Mouse (Mus musculus): ENCODE measurements at regions not wholly inside any gene's neighbourhood (a gene's known extent, or its start where the extent isn't known, plus 50 kb on each side); places are given as distances from the start of the nearest gene placed in this dataset.

- Histone ChIP-seq H3K9me3 (no peaks in the 10 kb centered on the region), H3K4me3 (no peak overlapping the region), H3K36me3 (replicated peaks) (no peaks in the 10 kb centered on the region), H3K27me3 (ENCODE audit: poor library complexity, severe bottlenecking) (0 out of 2 replicates have a peak, but pooled peaks cover under 1% of the 10 kb centered on the region), H3K27ac (no peak overlapping the region), H3K4me1 (no peaks in the 10 kb centered on the region)
- 90% methylated on average over 14 of the region's 14 CpGs for WGBS
- DNase-seq (ENCODE audit: extremely low spot score, low spot score): no peak
Measured at GRCm38 (mm10) chr6:100396311-100397200, 109.3 kb upstream of the Rybp start.

GRCm38 (mm10) chr6:100390258-100390910 is 103.1 kb upstream of the Rybp start:
- H3K4me1 ChIP-seq: peaks cover 6% of the 10 kb centered on the region
- H3K4me3 ChIP-seq: no peak overlapping the region
- H3K9me3 ChIP-seq: no peaks in the 10 kb centered on the region
- H3K36me3 ChIP-seq (replicated peaks): no peaks in the 10 kb centered on the region
- 85% methylated on average over 7 of the region's 7 CpGs for WGBS
- no peak overlapping the region for H3K27ac ChIP-seq
- H3K27me3 ChIP-seq (ENCODE audit: poor library complexity, severe bottlenecking): peaks cover 20% of the 10 kb centered on the region
- no peak for DNase-seq (ENCODE audit: extremely low spot score, low spot score)

GRCm38 (mm10) chr6:100387042-100387441 is 99.8 kb upstream of the Rybp start:
- DNase-seq (ENCODE audit: extremely low spot score, low spot score): no peak
- H3K9me3 ChIP-seq: no peaks in the 10 kb centered on the region
- H3K4me3 ChIP-seq: no peak overlapping the region
- no peak overlapping the region for H3K27ac ChIP-seq
- peaks cover 44% of the 10 kb centered on the region for H3K27me3 ChIP-seq (ENCODE audit: poor library complexity, severe bottlenecking)
- no peaks in the 10 kb centered on the region for H3K36me3 ChIP-seq (replicated peaks)
- WGBS: 38% methylated on average over 5 of the region's 5 CpGs
- H3K4me1 ChIP-seq: peaks cover 6% of the 10 kb centered on the region

- 74% methylated on average over 8 of the region's 8 CpGs for WGBS
- Histone ChIP-seq H3K4me1 (peaks cover 11% of the 10 kb centered on the region), H3K4me3 (no peak overlapping the region), H3K9me3 (no peaks in the 10 kb centered on the region), H3K27me3 (ENCODE audit: poor library complexity, severe bottlenecking) (peaks cover 58% of the 10 kb centered on the region), H3K36me3 (replicated peaks) (no peaks in the 10 kb centered on the region), H3K27ac (no peak overlapping the region)
- no peak for DNase-seq (ENCODE audit: extremely low spot score, low spot score)
Measured at GRCm38 (mm10) chr6:100385640-100386039, 98.4 kb upstream of the Rybp start.

GRCm38 (mm10) chr6:100381046-100381445 is 93.8 kb upstream of the Rybp start:
- Histone ChIP-seq H3K4me1 (peaks cover 38% of the 10 kb centered on the region), H3K4me3 (no peak overlapping the region), H3K27ac (no peak overlapping the region), H3K9me3 (no peaks in the 10 kb centered on the region), H3K27me3 (ENCODE audit: poor library complexity, severe bottlenecking) (peaks cover 83% of the 10 kb centered on the region), H3K36me3 (replicated peaks) (no peaks in the 10 kb centered on the region)
- no peak for DNase-seq (ENCODE audit: extremely low spot score, low spot score)
- WGBS: 86% methylated on average over 5 of the region's 5 CpGs

- WGBS: 44% methylated on average over 6 of the region's 6 CpGs
- no peak overlapping the region for H3K27ac ChIP-seq
- no peaks in the 10 kb centered on the region for H3K9me3 ChIP-seq
- peaks cover 83% of the 10 kb centered on the region for H3K27me3 ChIP-seq (ENCODE audit: poor library complexity, severe bottlenecking)
- H3K4me3 ChIP-seq: no peak overlapping the region
- H3K4me1 ChIP-seq: peaks cover 41% of the 10 kb centered on the region
- no peak for DNase-seq (ENCODE audit: extremely low spot score, low spot score)
- H3K36me3 ChIP-seq (replicated peaks): no peaks in the 10 kb centered on the region
Measured at GRCm38 (mm10) chr6:100380536-100380935, 93.3 kb upstream of the Rybp start.

GRCm38 (mm10) chr6:100379792-100380191 is 92.5 kb upstream of the Rybp start:
- H3K9me3 ChIP-seq: 0 out of 2 replicates have a peak, but pooled peaks cover under 1% of the 10 kb centered on the region
- no peak overlapping the region for H3K4me3 ChIP-seq
- DNase-seq (ENCODE audit: extremely low spot score, low spot score): no peak
- H3K4me1 ChIP-seq: peaks cover 41% of the 10 kb centered on the region
- no peaks in the 10 kb centered on the region for H3K36me3 ChIP-seq (replicated peaks)
- H3K27ac ChIP-seq: no peak overlapping the region
- 63% methylated on average over 4 of the region's 4 CpGs for WGBS
- peaks cover 82% of the 10 kb centered on the region for H3K27me3 ChIP-seq (ENCODE audit: poor library complexity, severe bottlenecking)

- no peak for DNase-seq (ENCODE audit: extremely low spot score, low spot score)
- Histone ChIP-seq H3K4me3 (no peak overlapping the region), H3K4me1 (peaks cover 41% of the 10 kb centered on the region), H3K9me3 (0 out of 2 replicates have a peak, but pooled peaks cover 4% of the 10 kb centered on the region), H3K36me3 (replicated peaks) (no peaks in the 10 kb centered on the region), H3K27me3 (ENCODE audit: poor library complexity, severe bottlenecking) (peaks cover 75% of the 10 kb centered on the region), H3K27ac (no peak overlapping the region)
- 65% methylated on average over 4 of the region's 4 CpGs for WGBS
Measured at GRCm38 (mm10) chr6:100378533-100378874, 91.2 kb upstream of the Rybp start.

GRCm38 (mm10) chr6:100377828-100378532 is 90.7 kb upstream of the Rybp start:
- Histone ChIP-seq H3K27ac (no peak overlapping the region), H3K9me3 (0 out of 2 replicates have a peak, but pooled peaks cover 4% of the 10 kb centered on the region), H3K36me3 (replicated peaks) (no peaks in the 10 kb centered on the region), H3K4me3 (no peak overlapping the region), H3K27me3 (ENCODE audit: poor library complexity, severe bottlenecking) (peaks cover 73% of the 10 kb centered on the region), H3K4me1 (peaks cover 41% of the 10 kb centered on the region)
- no peak for DNase-seq (ENCODE audit: extremely low spot score, low spot score)
- 55% methylated on average over 6 of the region's 6 CpGs for WGBS

- Histone ChIP-seq H3K9me3 (0 out of 2 replicates have a peak, but pooled peaks cover 4% of the 10 kb centered on the region), H3K4me1 (peaks cover 41% of the 10 kb centered on the region), H3K36me3 (replicated peaks) (no peaks in the 10 kb centered on the region), H3K27ac (no peak overlapping the region), H3K4me3 (no peak overlapping the region), H3K27me3 (ENCODE audit: poor library complexity, severe bottlenecking) (peaks cover 72% of the 10 kb centered on the region)
- DNase-seq (ENCODE audit: extremely low spot score, low spot score): no peak
- 29% methylated on average over 9 of the region's 9 CpGs for WGBS
Measured at GRCm38 (mm10) chr6:100376656-100377055, 89.4 kb upstream of the Rybp start.

GRCm38 (mm10) chr6:100370828-100371227 is 83.5 kb upstream of the Rybp start:
- Histone ChIP-seq H3K4me3 (no peak overlapping the region), H3K27me3 (ENCODE audit: poor library complexity, severe bottlenecking) (peaks cover 41% of the 10 kb centered on the region), H3K27ac (no peak overlapping the region), H3K9me3 (0 out of 2 replicates have a peak, but pooled peaks cover 4% of the 10 kb centered on the region), H3K36me3 (replicated peaks) (no peaks in the 10 kb centered on the region), H3K4me1 (peaks cover under 1% of the 10 kb centered on the region; the same call in 1 of the 2 replicates)
- WGBS: 95% methylated on average over 1 of the region's 1 CpGs
- no peak for DNase-seq (ENCODE audit: extremely low spot score, low spot score)

- no peak for DNase-seq (ENCODE audit: extremely low spot score, low spot score)
- WGBS: 90% methylated on average over 5 of the region's 5 CpGs
- no peaks in the 10 kb centered on the region for H3K36me3 ChIP-seq (replicated peaks)
- peaks cover 39% of the 10 kb centered on the region for H3K27me3 ChIP-seq (ENCODE audit: poor library complexity, severe bottlenecking)
- no peaks in the 10 kb centered on the region for H3K4me1 ChIP-seq
- H3K9me3 ChIP-seq: 0 out of 2 replicates have a peak, but pooled peaks cover 4% of the 10 kb centered on the region
- H3K27ac ChIP-seq: no peak overlapping the region
- H3K4me3 ChIP-seq: no peak overlapping the region
Measured at GRCm38 (mm10) chr6:100370358-100370757, 83.1 kb upstream of the Rybp start.
